Mouse (Mus musculus) bone marrow, adult 2 months (tissue): ENCODE results near the gene Alox15.

ENCODE experiments used
- CTCF ChIP-seq: fragments of 200-500 bp; IDR thresholded peaks from 2 replicates; pipeline ENCODE4 v1.5.1; 2011; ENCODE audit warnings: low read length, control low read depth; ENCODE audit not compliant: control insufficient read depth, insufficient read depth
- POLR2A ChIP-seq: fragments of 200-500 bp; IDR thresholded peaks from 2 replicates; pipeline ENCODE4 v1.6.1; 2011; ENCODE audit warnings: low read depth, mild to moderate bottlenecking, control low read depth, low read length, borderline replicate concordance; ENCODE audit not compliant: control insufficient read depth

- TF ChIP-seq CTCF (no peak), POLR2A (no peak)
Measured at GRCm38 (mm10) chr11:70387436-70387835, 35.6 kb upstream of the Alox15 start.
